Mouse (Mus musculus) bone marrow, adult 2 months (tissue): ENCODE data around the gene Srcin1. TPM values are rescaled to one million over a fixed set of nuclear protein-coding genes. Genes with fewer than 3 reads are reported as not detected.

Experiments used
- H3K27ac ChIP-seq: fragments of 200-500 bp; 2 replicates; pipeline ENCODE4 v1.5.1; 2012; ENCODE audit warnings: low read depth, mild to moderate bottlenecking, control low read depth, inconsistent platforms, low read length; ENCODE audit not compliant: control insufficient read depth, poor library complexity, insufficient read depth
- H3K4me1 ChIP-seq: fragments of 200-500 bp; 2 replicates; pipeline ENCODE4 v1.6.1; 2011; ENCODE audit warnings: low read length; ENCODE audit not compliant: control insufficient read depth, insufficient read depth
- H3K4me3 ChIP-seq: fragments of 200-500 bp; replicated peaks from 2 replicates; pipeline ENCODE3; 2011; ENCODE audit warnings: mild to moderate bottlenecking, low read depth, low read length, control low read depth; ENCODE audit not compliant: control insufficient read depth
- CTCF ChIP-seq: fragments of 200-500 bp; IDR thresholded peaks from 2 replicates; pipeline ENCODE4 v1.5.1; 2011; ENCODE audit warnings: low read length, control low read depth; ENCODE audit not compliant: control insufficient read depth, insufficient read depth
- POLR2A ChIP-seq: fragments of 200-500 bp; IDR thresholded peaks from 2 replicates; pipeline ENCODE4 v1.6.1; 2011; ENCODE audit warnings: low read depth, mild to moderate bottlenecking, control low read depth, low read length, borderline replicate concordance; ENCODE audit not compliant: control insufficient read depth
- WGBS: fragments of 180-500 bp; shearing (Covaris S2); methylation state at CpG from one replicate; pipeline ENCODE4 v1.1.7; 2018; 5-methylcytosine and 5-hydroxymethylcytosine counted together
- polyA plus RNA-seq: library from polyadenylated mRNA; stranded (reverse); fragments of >200 nt; gene quantifications from 2 replicates; pipeline ENCODE4 v1.2.4, GENCODE M21; 2011; ENCODE audit warnings: low replicate concordance; ENCODE audit not compliant: missing spikeins, insufficient read depth, insufficient read length

Srcin1 gene
- polyA plus RNA-seq, 1 experiment = 0.57 TPM

DNA sequence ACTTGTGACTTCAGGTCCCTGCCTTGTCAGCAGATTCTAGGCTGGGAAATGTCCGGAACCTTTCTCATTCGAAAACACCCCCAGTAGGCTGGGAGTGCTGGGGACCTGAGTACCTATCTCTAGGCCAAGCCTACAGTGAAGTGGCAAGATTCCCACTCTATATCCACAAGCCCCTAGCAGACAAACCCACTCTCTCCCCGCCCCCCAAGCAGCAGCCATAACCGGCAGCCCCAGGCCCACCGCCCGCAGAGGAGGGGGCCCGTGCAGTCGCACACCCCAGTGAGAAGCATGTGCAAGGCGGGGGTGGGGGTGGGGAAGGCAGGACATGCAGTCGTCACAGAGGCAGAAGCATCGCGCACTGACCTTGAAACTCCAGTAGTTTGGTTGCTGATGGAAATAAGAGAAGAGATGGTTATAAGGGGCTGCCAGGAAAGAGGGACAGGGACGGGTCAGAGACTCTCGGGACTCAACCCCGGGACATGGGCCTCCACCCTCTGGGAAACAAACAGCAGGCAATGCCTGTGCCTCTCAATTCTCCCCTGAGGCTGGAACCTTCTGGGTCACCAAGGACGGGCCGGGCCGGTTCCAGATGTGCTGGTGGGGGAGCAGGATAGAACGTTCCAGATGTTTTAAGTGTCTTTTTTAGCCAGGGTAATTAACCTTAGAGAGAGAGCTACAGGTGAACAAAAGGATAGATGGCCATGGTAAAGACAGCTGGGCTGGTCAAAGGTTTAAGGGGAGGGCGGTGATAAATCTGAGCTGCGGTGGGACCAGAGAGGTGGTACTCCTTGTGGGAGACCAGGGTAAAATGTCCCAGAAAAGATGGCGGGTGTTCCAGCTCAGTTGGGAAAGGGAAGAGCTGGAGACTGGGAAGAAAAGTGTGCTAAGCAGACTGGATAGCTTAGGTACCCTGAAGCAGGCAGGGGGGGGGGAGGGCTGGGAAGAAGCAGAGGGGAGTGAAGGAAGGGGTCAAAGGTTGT lies 33.5 kb downstream of the Srcin1 start:
- 84% methylated on average over 22 of the region's 22 CpGs for WGBS
- Histone ChIP-seq H3K27ac (no peak overlapping the region), H3K4me3 (no peak overlapping the region), H3K4me1 (no peaks in the 10 kb centered on the region)
- no peak for TF ChIP-seq CTCF
- no peak for TF ChIP-seq POLR2A

DNA sequence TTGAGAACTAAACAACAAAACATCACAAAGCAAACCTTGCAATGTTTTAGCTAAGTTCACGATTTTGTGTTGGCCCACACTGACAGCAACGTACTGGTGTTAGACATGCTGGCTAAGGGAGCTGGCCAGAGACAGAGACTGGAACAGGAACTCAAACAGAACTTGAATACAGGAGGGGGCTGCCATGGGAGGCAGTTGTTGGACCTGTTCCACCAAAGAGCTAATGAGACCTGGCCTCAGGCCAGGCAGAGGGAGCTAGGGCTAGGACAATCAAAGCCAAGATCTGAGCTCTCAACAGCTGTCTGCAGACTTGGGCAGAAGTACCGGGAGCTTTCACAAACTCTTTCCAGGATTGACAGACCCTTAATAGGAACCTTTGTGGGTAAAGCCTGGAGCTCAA lies 35.4 kb downstream of the Srcin1 start:
- 12% methylated on average over 3 of the region's 3 CpGs for WGBS
- no peaks in the 10 kb centered on the region for H3K4me1 ChIP-seq
- H3K4me3 ChIP-seq = no peak overlapping the region
- no peak overlapping the region for H3K27ac ChIP-seq
- TF ChIP-seq CTCF (no peak), POLR2A (no peak)

DNA sequence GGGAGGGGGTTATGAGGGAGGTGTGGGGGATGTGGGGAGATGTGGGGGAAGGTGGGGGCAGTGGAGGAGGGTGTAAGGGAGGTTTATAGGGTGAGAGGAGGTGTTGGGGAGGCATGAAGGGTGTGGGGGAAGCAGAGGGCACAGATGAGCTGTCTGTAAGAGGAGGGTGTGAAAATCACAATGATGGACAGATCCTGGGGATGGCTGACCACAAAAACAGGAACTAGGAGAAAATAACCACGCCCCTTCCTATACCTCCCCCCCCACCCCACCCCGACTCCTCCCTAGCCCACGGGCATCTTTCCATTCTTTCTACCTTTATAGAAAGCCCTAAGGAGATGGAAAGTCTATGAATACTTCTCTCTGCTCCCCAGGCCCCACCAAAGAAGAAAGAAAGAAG lies 35.9 kb downstream of the Srcin1 start:
- H3K4me3 ChIP-seq = no peak overlapping the region
- WGBS = 8% methylated on average over 3 of the region's 3 CpGs
- no peak for TF ChIP-seq POLR2A
- no peak for TF ChIP-seq CTCF

DNA sequence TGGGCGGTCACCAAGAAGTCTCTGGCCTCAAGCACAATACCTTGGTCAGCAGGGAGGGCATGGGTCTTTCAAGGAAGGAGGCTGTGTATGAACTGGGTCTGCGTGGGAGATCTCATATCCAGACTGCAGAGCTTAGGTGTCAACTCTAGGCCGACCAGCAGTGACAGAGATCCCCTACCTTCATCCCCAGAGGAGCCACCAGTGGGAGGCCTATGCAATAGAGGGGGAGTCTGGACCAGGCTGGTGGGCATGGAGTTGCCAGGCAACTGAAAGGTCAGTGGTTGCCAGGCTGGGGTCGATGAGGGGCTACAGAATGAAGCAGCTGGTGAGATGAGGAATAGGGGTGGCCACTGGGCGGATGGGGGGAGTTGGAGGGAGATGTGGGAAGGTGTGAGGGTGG lies 36.4 kb downstream of the Srcin1 start:
- Histone ChIP-seq H3K4me3 (no peak overlapping the region), H3K4me1 (no peaks in the 10 kb centered on the region), H3K27ac (no peak overlapping the region)
- WGBS = 62% methylated on average over 5 of the region's 5 CpGs
- no peak for TF ChIP-seq POLR2A
- no peak for TF ChIP-seq CTCF

More for the DNA sequence above, 35.9 kb downstream of the Srcin1 start:
- no peaks in the 10 kb centered on the region for H3K4me1 ChIP-seq
- H3K27ac ChIP-seq = no peak overlapping the region

DNA sequence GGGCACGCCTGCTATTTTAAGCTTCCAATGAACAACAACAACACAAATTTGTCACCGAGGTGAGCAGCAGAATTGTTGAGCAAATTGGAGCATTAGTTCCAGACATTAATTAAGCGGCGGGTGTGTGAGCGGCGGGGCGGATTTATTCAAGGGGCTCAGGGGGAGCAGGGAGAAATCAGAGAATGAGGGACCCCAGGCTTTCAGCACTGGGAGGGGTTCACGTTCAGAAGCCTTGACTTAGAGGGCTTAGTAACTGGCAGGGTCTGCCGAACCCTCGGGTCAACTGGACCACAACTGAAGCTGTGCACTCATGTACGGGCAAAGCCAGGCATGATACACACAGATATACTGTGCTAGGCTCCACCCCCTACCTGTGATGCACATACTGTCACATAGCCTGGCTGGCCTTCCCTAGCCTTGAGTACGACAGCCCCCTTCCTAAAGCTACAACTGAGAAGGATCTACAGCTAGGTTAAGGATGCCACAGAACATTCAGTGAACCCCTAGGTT lies 38.4 kb downstream of the Srcin1 start:
- Histone ChIP-seq H3K27ac (no peak overlapping the region), H3K4me3 (no peak overlapping the region), H3K4me1 (no peaks in the 10 kb centered on the region; the same call in 1 of the 2 replicates)
- WGBS = 62% methylated on average over 12 of the region's 12 CpGs
- TF ChIP-seq POLR2A (no peak), CTCF (no peak)

DNA sequence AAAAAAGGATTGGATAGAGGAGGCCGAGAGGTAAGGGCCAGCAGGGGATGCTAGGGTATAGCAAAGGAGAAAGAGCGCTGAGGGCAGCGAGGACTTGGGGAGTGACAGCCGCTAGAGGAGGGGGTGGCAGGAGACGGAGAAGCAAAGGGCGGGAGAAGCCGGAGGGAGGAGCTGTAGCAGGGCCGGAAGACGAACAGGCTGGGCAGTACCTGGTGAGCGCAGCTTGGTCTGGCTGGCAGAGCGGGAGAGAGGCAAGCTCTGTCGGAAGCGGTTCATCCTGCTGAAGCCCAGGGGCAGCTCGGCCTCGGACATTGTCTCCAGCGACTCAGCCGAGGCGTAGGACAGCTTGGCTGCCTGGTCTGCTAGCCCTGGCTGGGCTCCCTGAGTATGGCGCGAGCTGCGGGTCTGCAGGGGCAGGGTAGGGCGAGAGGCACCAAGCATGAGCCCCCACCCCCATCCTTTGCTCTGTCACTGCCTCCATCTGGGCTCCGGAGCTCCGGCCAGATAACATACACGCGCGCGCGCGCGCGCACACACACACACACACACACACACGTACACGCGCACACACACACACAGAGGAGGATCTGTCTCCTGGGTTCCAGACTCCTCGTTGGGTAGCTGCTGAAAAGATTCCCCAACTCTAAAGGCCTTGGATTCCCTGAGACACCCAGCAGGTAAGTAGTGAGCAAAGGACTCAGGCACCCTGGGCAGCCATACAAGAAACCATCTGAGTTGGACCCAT lies 39.0 kb downstream of the Srcin1 start:
- Histone ChIP-seq H3K4me1 (no peaks in the 10 kb centered on the region; the same call in 1 of the 2 replicates), H3K4me3 (no peak overlapping the region), H3K27ac (no peak overlapping the region)
- TF ChIP-seq CTCF = no peak
- no peak for TF ChIP-seq POLR2A
- WGBS = 4% methylated on average over 36 of the region's 36 CpGs

DNA sequence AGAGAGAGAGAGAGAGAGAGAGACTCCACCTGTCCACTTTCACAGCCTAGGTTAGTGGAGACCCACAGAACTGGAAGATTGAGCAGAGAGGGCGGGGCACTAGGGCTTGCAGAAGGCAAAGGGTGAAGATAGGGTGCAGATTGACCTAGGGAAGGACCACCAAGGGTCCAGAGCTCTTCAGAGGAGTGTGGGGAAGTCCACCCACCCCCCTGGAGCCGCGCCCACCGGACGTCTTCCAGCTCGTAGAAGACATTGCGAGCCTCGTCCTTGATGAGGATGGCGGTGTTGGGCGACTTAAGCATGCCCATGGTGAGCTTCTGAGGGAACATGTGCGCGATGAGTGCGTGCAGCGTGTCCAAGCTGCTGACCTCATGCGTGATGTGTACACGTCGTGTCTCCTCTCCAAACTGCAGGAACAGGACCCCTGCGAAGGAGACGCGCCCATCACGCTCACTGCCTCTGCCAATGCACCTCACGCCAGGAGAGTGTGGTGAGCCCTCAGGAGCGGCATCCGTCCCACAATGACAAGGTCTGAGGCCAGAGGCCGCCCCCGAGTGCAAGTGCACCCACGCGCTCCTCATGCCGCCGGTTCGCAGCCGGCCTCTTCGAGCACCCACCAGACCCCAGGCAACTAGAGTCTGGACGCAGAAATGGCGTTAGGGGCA lies 39.8 kb downstream of the Srcin1 start:
- Histone ChIP-seq H3K27ac (no peak overlapping the region), H3K4me1 (no peaks in the 10 kb centered on the region; the same call in 1 of the 2 replicates), H3K4me3 (no peak overlapping the region)
- 11% methylated on average over 35 of the region's 35 CpGs for WGBS
- TF ChIP-seq CTCF (no peak), POLR2A (no peak)
